Mouse (Mus musculus): ENCODE results near the gene Smim11. TPM values are rescaled to one million over a fixed set of nuclear protein-coding genes. Genes with fewer than 3 reads are reported as not detected.

Gene Smim11
- total RNA-seq, 2 experiments from 2014 or later: 76.2 to 84.5 TPM

GRCm38 (mm10) chr16:92316049-92316738 lies 15.1 kb downstream of the Smim11 start:
- no peak for DNase-seq
- intact Hi-C loops (cut with DNase I): no loop called here

DNA sequence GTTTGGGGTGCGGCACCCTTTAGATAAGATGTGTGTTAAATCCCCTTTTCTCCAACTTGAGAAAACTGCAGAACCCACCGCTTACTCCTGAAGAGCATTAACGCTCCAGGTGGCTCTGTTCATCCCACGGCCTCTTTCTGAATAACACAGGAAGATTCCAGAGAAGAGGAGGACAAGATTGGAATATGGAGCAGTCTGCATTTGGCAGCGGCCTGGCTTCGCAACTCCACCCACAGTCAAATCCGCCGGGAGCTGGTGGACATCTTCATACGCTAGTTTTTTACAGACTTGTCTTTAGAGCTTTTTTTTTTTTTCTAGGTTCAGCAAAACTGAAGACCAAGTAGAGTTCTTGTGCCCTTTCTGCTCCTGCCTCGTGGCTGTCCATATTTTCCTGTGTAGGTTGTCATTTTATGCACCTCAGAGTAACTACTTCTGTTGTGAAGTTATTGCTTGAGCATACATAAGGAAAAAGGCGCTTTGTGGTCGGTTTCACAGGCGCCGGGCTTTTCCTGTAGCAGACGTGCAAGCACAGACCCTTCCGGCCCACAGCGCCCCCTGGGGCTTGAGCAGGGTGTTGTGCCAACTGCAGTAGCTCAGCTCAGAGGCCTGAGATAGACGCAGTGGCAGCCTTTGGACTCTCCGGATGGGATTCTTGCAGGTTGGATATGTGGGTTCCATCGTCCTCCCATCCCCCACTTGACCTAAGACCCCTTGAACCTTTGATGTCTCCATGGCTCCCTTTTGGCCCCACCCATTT lies 18.4 kb downstream of the Smim11 start:
- intact Hi-C loops (cut with DNase I): no loop called here
- DNase-seq: peak; percentile 17 to 56

GRCm38 (mm10) chr16:92320361-92320760 lies 19.3 kb downstream of the Smim11 start:
- intact Hi-C loops (cut with DNase I): no loop called here
- DNase-seq: no peak

DNA sequence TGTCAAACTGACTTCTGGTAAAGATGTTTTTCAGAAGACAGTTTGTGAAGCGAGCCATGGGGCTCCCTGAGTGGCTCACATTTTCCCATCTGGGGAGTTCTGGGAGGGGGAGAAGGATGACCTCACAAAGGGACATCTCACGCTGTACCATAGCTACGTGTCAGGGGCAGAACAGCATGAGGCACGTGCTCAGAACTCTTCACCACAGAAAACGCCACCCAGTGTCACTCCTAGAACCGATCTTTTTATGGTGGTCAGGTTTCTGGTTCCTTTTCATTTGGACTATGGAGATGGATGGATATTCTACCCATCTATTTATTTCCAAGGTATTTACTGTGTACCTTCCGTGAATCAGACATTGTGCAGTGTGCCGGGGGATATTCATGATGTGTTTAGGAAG lies 20.3 kb downstream of the Smim11 start, which contains the start of gene Fam243:
Gene Fam243, minus strand, starts transcription at position 101 of the 400 bp plus-strand sequence.
- no peak for DNase-seq
- intact Hi-C loops (cut with DNase I): no loop called here

DNA sequence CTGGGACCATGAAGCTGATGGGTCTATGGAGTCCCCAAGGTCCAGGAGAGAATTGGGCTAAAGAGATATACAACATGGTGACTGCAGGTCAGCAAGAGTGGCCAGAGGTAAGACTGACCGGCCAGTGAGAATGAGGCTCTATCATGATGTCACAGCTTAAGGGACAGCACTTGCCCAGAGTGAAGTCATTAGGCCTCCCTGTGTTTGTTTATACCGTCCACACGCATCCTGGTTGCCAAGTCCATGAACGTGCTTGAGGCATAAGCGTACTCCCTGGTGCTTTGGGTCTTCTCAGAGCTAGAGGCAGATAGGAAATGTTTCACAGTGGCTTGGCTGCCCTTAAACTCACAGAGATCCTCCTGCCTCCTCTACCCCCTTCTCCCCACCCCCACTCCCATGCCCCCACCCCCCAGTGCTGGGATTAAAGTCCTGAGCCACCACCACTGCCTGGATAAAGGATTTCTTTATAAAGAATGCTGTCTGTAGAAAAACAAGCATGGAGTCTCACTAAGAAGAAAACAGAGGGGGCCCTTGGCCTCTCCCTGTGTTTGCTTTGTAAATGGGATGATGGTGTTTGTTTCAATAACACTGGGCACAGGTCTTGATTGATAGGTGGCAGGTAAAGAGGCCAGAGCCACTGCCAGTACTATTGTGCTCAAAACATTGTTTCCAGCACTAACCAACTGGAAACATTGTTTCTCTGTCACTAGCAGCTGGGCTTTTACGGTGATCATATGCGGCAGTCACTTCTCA lies 23.4 kb downstream of the Smim11 start:
- no peak for DNase-seq
- intact Hi-C loops (cut with DNase I): no loop called here

DNA sequence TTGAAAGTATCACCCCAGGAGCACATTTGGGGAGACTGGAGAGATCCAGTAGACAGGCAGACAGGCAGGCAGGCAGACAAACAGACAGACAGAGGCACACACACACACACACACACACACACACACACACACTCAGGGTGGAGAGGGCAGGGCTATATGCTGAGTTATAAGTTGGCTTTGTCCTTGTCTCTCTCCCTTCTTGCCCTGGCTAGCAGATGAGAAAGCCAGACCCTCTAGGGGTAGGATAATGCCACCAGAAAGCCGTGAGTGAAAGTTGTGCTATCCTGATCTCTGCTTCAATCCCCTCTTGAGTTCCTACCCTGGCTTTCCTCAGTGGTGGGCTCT lies 23.9 kb downstream of the Smim11 start:
- intact Hi-C loops (cut with DNase I): no loop called here
- DNase-seq: no peak

DNA sequence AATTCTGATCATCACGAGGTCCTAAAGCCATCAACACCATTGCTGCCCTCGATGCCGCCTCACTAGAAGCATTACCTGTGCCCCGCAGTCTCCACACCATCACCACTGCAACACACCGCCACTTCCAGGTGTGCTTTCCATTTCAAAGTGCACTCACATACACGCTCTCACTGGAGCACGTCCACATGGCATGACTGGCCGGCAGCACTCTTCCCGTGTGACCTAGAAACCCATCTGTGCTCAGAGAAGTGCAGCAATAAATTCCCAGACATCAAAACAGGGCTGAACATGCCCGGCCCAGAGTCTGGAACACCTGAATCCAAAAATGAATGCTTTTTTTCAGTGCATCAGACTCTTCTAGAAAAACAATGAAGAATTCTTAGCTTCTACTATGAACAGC lies 26.8 kb downstream of the Smim11 start:
- intact Hi-C loops (cut with DNase I): no loop called here
- DNase-seq: no peak

DNA sequence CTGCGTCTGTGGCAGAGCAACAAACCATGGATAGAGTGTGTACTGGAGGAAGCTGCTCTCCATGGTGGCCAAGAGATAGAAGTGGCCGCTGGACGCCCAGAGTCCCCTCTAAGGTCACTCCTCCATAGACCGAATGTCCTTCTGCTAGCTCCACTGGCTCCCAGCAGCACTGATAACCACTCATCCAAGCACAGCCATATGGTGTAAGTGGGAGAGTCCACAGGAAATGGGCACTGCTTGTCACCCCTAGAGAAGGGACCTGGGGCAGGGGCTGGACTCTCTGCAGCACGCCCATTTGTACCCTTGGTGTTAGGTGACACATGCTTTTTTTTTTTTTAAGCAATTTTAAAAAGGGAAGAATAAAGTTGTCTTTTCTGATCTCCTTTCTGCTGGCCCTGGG lies 29.9 kb downstream of the Smim11 start:
- DNase-seq: no peak
- intact Hi-C loops (cut with DNase I): no loop called here

GRCm38 (mm10) chr16:92334600-92334999 lies 33.5 kb downstream of the Smim11 start:
- intact Hi-C loops (cut with DNase I): no loop called here
- no peak for DNase-seq

GRCm38 (mm10) chr16:92336280-92336679 lies 35.2 kb downstream of the Smim11 start:
- intact Hi-C loops (cut with DNase I): no loop called here
- DNase-seq: peak; percentile 56 to 71

DNA sequence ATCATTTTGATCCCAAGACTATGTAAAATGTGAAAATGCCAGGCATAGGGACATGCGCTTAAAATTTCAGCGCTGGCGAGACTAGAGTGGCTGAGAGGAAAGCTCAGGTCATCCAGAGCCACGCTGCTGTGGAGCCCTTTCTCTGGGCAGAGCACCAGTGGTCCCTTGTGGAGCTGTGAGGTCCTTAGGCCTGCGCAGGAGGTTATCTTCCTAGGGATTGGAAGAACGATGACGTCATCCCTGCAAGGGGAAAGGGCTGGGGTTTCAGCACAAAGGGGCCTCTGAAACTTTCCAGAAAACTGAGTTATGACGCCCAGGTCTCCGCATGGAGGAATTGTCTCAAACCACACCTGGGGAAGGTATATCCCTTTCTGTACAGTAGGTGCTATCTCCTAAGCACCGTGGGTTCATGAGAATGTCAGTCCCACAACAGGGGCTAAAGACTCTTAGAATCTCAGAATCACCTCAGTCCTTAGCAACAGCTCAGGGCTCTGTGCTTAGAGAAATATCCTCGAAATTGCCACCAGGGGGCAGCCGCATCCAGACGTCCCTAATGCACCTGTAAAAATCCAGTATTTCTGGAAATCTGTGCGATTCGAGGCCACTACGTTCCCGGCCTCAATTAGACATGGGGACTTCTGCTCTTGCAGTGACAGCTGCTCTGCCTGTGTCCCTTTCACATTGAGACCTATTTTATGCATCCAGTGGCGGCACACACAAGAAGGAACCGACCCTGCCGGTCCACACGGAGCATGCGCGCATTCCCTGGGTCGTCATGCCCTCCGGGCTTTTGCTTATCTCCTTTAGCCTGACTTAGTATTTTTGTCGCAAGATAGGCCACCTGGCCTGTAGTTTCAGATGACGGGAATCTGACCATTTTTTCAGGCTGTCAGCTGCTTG lies 39.8 kb downstream of the Smim11 start:
- intact Hi-C loops (cut with DNase I): loop anchor here (1.0 to 2.0 kb wide), 3 partner anchors 44 to 137 kb away; no protein-coding TSS in a partner anchor
- DNase-seq: peak; percentile 70 to 71

- intact Hi-C loops (cut with DNase I): no loop called here
- DNase-seq: peak; percentile 49 to 63
These were observed 44.1 kb downstream of the Smim11 start for GRCm38 (mm10) chr16:92345177-92345576.

- peak; percentile 51 to 62 for DNase-seq
- intact Hi-C loops (cut with DNase I): no loop called here
These were observed 45.3 kb downstream of the Smim11 start for GRCm38 (mm10) chr16:92346297-92346916.

DNA sequence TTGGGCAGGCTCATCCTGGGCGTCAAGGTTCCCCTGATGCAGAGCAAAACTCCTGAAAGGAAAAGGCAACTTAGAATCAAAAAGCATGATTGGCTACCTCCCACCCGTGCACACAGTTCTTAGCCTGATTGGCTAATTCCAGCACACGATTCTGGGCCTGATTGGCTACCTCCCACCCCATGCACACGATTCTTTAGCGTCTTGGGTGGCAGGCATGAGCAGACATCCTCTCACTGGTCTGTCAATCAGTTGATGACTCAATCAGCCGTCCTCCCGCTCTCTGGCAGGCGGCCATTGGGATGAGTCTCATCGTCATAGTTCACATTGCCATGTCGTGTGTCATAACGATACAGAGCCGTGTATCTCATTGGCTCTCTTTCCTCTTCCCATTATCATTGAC lies 47.9 kb downstream of the Smim11 start:
- DNase-seq: no peak
- intact Hi-C loops (cut with DNase I): no loop called here

GRCm38 (mm10) chr16:92353295-92353694 lies 52.2 kb downstream of the Smim11 start:
- intact Hi-C loops (cut with DNase I): no loop called here
- DNase-seq: no peak

DNA sequence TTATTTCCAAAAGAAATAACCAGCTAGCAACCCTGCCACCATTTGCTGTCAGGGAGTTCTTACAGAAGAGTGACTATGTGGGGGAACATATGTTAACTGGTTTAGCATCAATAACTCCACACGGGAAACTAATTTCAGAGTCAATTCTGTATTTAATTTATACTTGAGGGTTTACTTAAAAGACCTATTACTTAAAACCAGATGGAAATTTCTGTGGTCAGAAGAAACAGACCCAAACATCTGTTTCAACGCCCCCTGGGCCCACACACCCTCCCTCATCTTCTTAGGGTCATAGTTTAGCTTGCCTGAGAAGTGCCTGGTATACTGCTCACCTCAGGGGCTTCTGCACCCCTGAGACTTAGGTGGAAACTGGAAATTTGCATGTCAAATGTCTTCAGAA lies 52.8 kb downstream of the Smim11 start:
- DNase-seq: no peak
- intact Hi-C loops (cut with DNase I): no loop called here

- no peak for DNase-seq
- intact Hi-C loops (cut with DNase I): no loop called here
These were observed 54.3 kb downstream of the Smim11 start for GRCm38 (mm10) chr16:92355366-92355765.

- DNase-seq: no peak
- intact Hi-C loops (cut with DNase I): no loop called here
These were observed 54.9 kb downstream of the Smim11 start for GRCm38 (mm10) chr16:92355982-92356381.

GRCm38 (mm10) chr16:92357023-92357422 lies 55.9 kb downstream of the Smim11 start:
- DNase-seq: no peak
- intact Hi-C loops (cut with DNase I): no loop called here

- DNase-seq: no peak
- intact Hi-C loops (cut with DNase I): no loop called here
These were observed 56.5 kb downstream of the Smim11 start for GRCm38 (mm10) chr16:92357566-92357965.
